Mouse (Mus musculus) liver, embryonic 14 days (tissue): Measurements from ENCODE around the gene Nxph2. TPM values are rescaled to one million over a fixed set of nuclear protein-coding genes. Genes with fewer than 3 reads are reported as not detected.

Experiments
- polyA plus RNA-seq: library from polyadenylated mRNA; depleted of rRNA; stranded (reverse); fragments of >200 nt; gene quantifications from 2 replicates; pipeline ENCODE4 v1.2.3, GENCODE M21; 2012; rRNA removed

The Nxph2 gene
- polyA plus RNA-seq: not detected in 2 replicates

GRCm38 (mm10) chr2:23320746-23321585, at the start of gene Nxph2:
Gene Nxph2, plus strand, starts transcription at chr2:23321246.

Other genes with a start within 250 kb of the Nxph2 start
- 3.4 and 3.8 TPM in 2 replicates for gene Mastl, start 165.2 kb upstream of the Nxph2 start, polyA plus RNA-seq
- 16.3 and 20.1 TPM in 2 replicates for gene Yme1l1, start 164.9 kb upstream of the Nxph2 start, polyA plus RNA-seq
- gene 4931423N10Rik, start 113.8 kb upstream of the Nxph2 start, polyA plus RNA-seq: 0.01 TPM in 1 of 2 replicates, not detected in the other